Mouse (Mus musculus): ENCODE results near the gene Ctnnb1.

DNA sequence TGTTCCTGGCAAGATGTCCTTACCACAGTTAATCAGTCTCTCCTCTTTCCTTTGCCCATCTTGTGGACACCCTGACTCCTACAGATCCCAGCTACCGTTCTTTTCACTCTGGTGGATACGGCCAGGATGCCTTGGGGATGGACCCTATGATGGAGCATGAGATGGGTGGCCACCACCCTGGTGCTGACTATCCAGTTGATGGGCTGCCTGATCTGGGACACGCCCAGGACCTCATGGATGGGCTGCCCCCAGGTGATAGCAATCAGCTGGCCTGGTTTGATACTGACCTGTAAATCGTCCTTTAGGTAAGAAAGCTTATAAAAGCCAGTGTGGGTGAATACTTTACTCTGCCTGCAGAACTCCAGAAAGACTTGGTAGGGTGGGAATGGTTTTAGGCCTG is 30.2 kb downstream of the Ctnnb1 start:
- no peak for TF ChIP-seq GATA1 (IDR thresholded peaks at IDR 0.05; ENCODE audit: borderline replicate concordance, low read length)
- TF ChIP-seq FLI1 (IDR thresholded peaks at IDR 0.05; ENCODE audit: low read length): no peak

Data from megakaryocyte, embryonic 14.5 days (primary cell).